Mouse (Mus musculus) Patski (cell line): ENCODE measurements at regions not wholly inside any gene's neighbourhood (a gene's known extent, or its start where the extent isn't known, plus 50 kb on each side); places are given as distances from the start of the nearest gene placed in this dataset.

Experiments
- ATAC-seq: fragments of 100-300 bp; one replicate; pipeline ENCODE4 v1.8.0; 2021
- CTCF ChIA-PET: fragments of 350-600 bp; sonication (Branson Sonifier 250); formaldehyde crosslinking; loops from one replicate; lab custom pipeline; 2022; ENCODE audit warnings: inconsistent platforms; lab: Charles Lee
- POLR2A ChIA-PET: fragments of 350-600 bp; sonication (Branson Sonifier 250); formaldehyde crosslinking; loops from one replicate; lab custom pipeline; 2022; ENCODE audit warnings: antibody characterized with exemption, inconsistent platforms; lab: Charles Lee
- DNase-seq: peaks from one replicate; pipeline ENCODE4 v3.0.0-alpha.2; 2011; ENCODE audit warnings: low read depth, low spot score
- H3K27me3 ChIP-seq: fragments of 371-371 bp; one replicate; pipeline ENCODE4 v1.5.1; 2021
- CTCF ChIP-seq: fragments of 100-300 bp; IDR thresholded peaks from one replicate; pipeline ENCODE4 v1.5.1; 2021
- in situ Hi-C: fragments of 300-500 bp; cut with MboI; formaldehyde crosslinking; loops from 3 replicates; pipeline ENCODE4 v1.11.1; 2018; ENCODE audit warnings: low pct_unique_long_range_greater_than_20kb, mixed read lengths

GRCm38 (mm10) chr19:14676929-14677328 is 79.1 kb upstream of the Tle4 start:
- in situ Hi-C loops = no loop called here

GRCm38 (mm10) chr19:14670821-14671104 is 72.9 kb upstream of the Tle4 start:
- ATAC-seq (no peak), DNase-seq (no peak)
- H3K27me3 ChIP-seq = peaks cover 43% of the 10 kb centered on the region
- ChIA-PET POLR2A (no interaction called here), CTCF (no interaction called here)
- in situ Hi-C loops = no loop called here
- no peak for TF ChIP-seq CTCF

More at GRCm38 (mm10) chr19:14676929-14677328, 79.1 kb upstream of the Tle4 start:
- ChIA-PET CTCF (interaction anchor here (2.7 kb wide), 1 partner anchor 17 kb away, joined by 6 read pairs; no protein-coding TSS in a partner anchor), POLR2A (no interaction called here)
- H3K27me3 ChIP-seq = peaks cover 46% of the 10 kb centered on the region
- DNase-seq (no peak), ATAC-seq (no peak)
- TF ChIP-seq CTCF = no peak

- peaks cover 41% of the 10 kb centered on the region for H3K27me3 ChIP-seq
- in situ Hi-C loops = no loop called here
- DNase-seq (no peak), ATAC-seq (no peak)
- ChIA-PET CTCF (no interaction called here), POLR2A (no interaction called here)
- no peak for TF ChIP-seq CTCF
Measured at GRCm38 (mm10) chr19:14670078-14670820, 72.4 kb upstream of the Tle4 start.

- POLR2A ChIA-PET = interaction anchor here (0.6 kb wide), 1 partner anchor 167 kb away, joined by 4 read pairs; no protein-coding TSS in a partner anchor
- no peak for DNase-seq
- H3K27me3 ChIP-seq = peaks cover 52% of the 10 kb centered on the region
- no peak for ATAC-seq
- TF ChIP-seq CTCF = no peak
- in situ Hi-C loops = no loop called here
- CTCF ChIA-PET = no interaction called here
Measured at GRCm38 (mm10) chr19:14668512-14669181, 70.8 kb upstream of the Tle4 start.

- no peak for ATAC-seq
- H3K27me3 ChIP-seq = peaks cover 57% of the 10 kb centered on the region
- POLR2A ChIA-PET = no interaction called here
- DNase-seq = no peak
- no peak for TF ChIP-seq CTCF
- in situ Hi-C loops = no loop called here
- CTCF ChIA-PET = no interaction called here
Measured at GRCm38 (mm10) chr19:14664682-14665417, 67.0 kb upstream of the Tle4 start.

DNA sequence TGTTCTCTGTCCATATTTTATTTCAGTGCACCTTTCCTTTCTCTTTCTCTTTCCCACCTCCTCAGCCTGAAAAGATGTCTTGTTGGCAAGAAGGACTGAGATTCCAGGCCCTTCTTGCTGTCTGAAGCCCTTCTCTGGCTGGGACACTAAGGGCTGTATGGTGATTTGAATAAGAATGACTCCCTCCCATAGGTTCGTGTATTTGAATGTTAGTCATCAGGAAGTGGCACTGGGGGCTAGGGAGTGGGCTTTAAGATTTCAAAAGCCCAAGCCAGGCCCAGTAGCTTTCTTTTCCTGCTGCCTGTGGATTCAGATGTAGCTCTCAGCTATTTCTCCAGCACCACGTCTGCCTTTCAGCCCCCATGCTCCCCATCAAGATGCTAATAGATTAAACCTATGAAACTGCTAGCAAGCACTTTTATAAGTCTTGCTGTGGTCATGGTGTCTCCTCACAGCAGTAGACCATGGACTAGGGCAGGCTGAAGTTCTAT is 66.3 kb upstream of the Tle4 start:
- ChIA-PET CTCF (no interaction called here), POLR2A (no interaction called here)
- peaks cover 63% of the 10 kb centered on the region for H3K27me3 ChIP-seq
- no peak for DNase-seq
- no peak for TF ChIP-seq CTCF
- no peak for ATAC-seq
- in situ Hi-C loops = no loop called here

GRCm38 (mm10) chr19:14663350-14663749 is 65.5 kb upstream of the Tle4 start:
- no peak for DNase-seq
- peaks cover 65% of the 10 kb centered on the region for H3K27me3 ChIP-seq
- POLR2A ChIA-PET = no interaction called here
- in situ Hi-C loops = no loop called here
- no peak for ATAC-seq
- TF ChIP-seq CTCF = no peak
- CTCF ChIA-PET = no interaction called here

GRCm38 (mm10) chr19:14659725-14660124 is 61.9 kb upstream of the Tle4 start:
- CTCF ChIA-PET = interaction anchor here (1.0 to 1.3 kb wide), 2 partner anchors 13 to 22 kb away, joined by 4 read pairs; no protein-coding TSS in a partner anchor
- TF ChIP-seq CTCF = no peak
- DNase-seq = no peak
- POLR2A ChIA-PET = no interaction called here
- in situ Hi-C loops = no loop called here
- peaks cover 63% of the 10 kb centered on the region for H3K27me3 ChIP-seq
- no peak for ATAC-seq

DNA sequence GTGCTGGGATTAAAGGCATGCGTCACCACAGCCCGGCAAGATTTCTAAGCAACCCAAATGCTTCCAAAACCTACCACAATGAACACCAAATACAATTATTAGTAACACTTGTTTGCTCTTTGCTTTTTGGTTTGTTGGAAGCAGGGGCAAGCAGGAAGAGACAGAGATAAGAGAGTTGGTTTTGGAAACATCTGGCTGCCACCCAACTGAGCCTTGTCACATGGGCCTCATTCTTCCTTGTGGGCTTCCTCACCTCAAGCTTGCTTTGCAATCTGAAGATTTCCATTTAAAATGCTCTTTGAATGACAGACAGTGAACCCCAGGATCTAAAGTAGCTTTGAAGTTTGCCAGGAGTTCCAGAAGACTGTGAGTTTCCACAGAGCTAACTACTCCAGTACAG is 60.6 kb upstream of the Tle4 start:
- in situ Hi-C loops = no loop called here
- CTCF ChIA-PET = interaction anchor here (1.3 kb wide), 1 partner anchor 14 kb away, joined by 4 read pairs; no protein-coding TSS in a partner anchor
- no peak for TF ChIP-seq CTCF
- POLR2A ChIA-PET = no interaction called here
- H3K27me3 ChIP-seq = peaks cover 61% of the 10 kb centered on the region
- ATAC-seq = no peak
- DNase-seq = no peak

DNA sequence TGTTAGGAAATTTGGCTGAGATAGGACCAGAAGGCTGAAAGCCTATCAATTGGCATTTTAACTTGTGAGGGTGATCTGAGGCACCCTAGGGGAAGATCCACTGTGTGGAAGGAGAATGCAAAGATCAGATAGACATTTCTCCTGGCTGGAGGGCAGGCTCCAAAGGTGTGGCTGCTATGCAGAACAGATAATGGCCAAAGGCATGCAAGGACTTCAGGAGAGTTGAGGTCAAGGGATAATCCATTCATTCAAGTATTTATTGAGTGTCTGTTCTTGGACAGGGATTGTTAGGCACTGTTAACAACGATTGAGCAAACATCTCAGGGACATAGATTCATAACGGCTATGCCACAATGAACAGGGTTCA is 58.2 kb upstream of the Tle4 start:
- TF ChIP-seq CTCF = no peak
- DNase-seq (no peak), ATAC-seq (no peak)
- in situ Hi-C loops = no loop called here
- CTCF ChIA-PET = no interaction called here
- H3K27me3 ChIP-seq = peaks cover 68% of the 10 kb centered on the region
- POLR2A ChIA-PET = no interaction called here
